Mouse (Mus musculus) right cerebral cortex, adult 18-20 months (tissue): ENCODE measurements around the gene Myoc.
"Not testable (repeated sequence)": the region's sequence is repeated elsewhere in the genome, so short reads cannot be mapped to it uniquely, and the experiment has no call there.

Source experiments
- DNase-seq: peaks from one replicate; pipeline ENCODE4 v3.0.0; 2022; ENCODE audit warnings: mixed read lengths

The Myoc gene

GRCm38 (mm10) chr1:162639051-162639750 lies at the start of gene Myoc:
Myoc (plus strand) TSS chr1:162639155.
- DNase-seq, result no peak

- DNase-seq, result peak; percentile 23
Measured at GRCm38 (mm10) chr1:162589443-162589842, 49.5 kb upstream of the Myoc start.

- no peak for DNase-seq
Measured at GRCm38 (mm10) chr1:162590415-162590997, 48.4 kb upstream of the Myoc start.

GRCm38 (mm10) chr1:162597379-162598102 lies 41.4 kb upstream of the Myoc start:
- DNase-seq, result no peak

DNA sequence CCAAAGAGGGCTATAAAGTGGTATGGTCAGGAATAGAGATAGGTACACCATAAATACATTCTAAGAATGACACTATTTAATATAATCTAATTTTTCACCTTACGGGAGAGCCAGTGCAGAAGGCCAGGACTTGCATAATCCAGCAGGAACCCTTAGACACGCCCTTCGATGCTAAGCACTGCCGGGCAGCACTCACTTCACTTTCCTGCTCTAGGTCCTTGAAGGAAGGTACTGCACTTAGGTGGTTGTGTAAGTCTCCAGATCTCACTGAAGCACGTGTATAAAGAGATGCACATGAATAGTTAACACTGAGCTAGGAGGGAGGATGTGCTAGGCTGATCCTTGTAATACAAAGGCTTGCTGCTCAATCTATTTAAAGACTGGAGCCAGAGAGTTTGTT lies 39.3 kb upstream of the Myoc start:
- DNase-seq, result no peak

GRCm38 (mm10) chr1:162601288-162601687 lies 37.7 kb upstream of the Myoc start:
- no peak for DNase-seq

- DNase-seq, result no peak
Measured at GRCm38 (mm10) chr1:162608127-162608526, 30.8 kb upstream of the Myoc start.

- DNase-seq, result no peak
Measured at GRCm38 (mm10) chr1:162609633-162610250, 29.2 kb upstream of the Myoc start.

DNA sequence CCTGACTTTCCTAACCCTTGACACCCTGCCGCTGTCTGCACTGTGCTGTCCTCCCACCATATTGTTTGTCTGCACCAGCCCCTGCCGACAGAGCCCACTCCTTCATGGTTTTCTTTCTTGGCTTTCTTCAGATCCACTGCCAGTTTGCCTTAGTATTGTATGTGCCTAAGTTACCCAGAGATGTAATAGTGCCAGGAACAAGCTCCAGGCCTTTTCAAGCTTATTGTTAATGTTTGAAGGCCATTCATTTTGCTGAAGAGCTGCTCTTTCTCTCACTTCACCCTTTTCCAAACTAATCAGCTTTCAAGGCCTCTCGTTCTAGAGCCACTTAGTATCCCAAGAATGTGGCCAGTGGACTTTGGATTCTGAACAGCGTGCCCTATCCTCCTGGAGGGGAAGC lies 27.8 kb upstream of the Myoc start:
- DNase-seq, result no peak

DNA sequence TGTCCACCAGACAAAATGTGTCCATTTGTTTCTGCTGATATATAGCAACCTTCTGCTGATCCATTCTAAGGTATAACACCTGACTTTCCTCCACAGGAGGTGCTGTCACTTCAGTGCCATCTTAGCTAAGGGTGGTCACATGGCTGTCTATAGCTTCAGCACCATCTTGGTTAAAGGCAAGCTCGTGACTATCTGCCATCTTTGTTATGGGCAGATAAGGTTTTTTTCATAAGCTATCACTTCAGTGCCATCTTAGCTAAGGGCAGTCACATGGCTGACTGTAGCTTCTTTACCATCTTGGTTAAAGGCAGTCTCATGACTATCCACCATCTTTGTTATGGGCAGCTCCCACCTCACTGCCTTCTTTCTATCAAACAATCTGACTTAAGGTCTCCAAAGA lies 23.4 kb upstream of the Myoc start:
- DNase-seq, result peak; percentile 9

- no peak for DNase-seq
Measured at GRCm38 (mm10) chr1:162620487-162620886, 18.5 kb upstream of the Myoc start.

DNA sequence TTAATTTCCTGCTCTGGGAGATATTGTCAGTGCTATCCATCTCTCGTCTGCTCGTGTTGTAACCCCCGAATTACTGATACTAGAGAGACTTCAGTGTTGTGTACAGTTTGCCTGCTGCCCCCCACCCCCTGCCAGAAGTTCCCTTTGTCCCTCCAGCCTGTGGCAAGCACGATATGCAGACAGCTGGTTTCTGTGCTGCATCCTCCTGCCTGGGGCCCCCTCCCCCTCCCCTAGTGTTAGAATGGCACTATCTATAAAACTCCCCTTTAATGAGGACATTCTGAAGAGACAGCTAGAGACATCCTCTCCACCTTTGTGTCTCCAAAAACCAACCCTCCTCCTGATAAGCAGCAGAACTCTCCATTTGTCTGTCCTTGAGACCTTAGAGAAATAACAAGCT lies 15.1 kb upstream of the Myoc start:
- DNase-seq, result no peak

GRCm38 (mm10) chr1:162625229-162625628 lies 13.7 kb upstream of the Myoc start:
- DNase-seq, result no peak

- DNase-seq, result not testable (repeated sequence)
Measured at GRCm38 (mm10) chr1:162627821-162628220, 11.1 kb upstream of the Myoc start.

DNA sequence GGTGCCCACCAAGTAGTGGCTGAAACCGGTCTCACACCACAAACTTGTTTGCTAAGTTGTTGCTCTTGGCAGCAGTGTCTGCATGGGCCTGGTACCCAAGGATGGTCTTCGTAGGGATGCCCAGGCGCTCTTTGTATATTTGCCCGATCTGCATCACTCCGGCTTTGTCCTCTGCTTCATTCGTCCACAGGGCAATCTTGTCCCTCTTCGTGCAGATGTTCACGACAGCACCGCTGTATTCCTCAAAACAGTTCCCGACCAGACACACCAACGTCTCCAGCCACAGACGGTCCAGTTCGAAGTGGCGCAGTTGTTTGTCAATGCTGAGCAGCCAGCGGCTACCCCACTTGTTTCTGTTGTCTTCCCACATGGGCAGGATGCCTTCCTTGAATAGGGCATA lies 10.6 kb upstream of the Myoc start:
- not testable (repeated sequence) for DNase-seq

DNA sequence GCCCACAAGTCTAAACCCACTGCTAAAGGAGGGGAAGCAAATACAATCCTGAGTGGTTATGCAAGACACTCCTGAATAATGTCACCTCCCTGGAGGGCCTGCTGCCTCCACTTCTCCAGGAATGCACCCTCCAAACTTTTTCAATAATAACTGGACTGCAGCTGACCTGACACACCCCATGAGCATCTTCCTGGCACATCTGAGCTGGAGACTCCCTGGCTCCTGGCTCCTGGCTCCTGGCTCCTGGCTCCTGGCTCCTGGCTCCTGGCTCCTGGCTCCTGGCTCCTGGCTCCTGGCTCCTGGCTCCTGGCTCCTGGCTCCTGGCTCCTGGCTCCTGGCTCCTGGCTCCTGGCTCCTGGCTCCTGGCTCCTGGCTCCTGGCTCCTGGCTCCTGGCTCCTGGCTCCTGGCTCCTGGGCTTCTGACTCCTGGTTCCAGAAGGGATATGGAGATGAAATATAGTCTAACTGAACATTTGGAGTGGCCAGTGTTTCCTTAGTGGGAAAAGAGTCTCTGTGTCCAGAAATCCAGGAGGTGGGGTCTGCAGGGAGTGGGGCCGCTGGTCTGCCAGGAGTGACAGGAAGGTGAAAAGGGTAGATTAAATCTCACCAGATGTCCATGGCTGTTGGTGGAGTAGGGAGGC lies 3.5 kb upstream of the Myoc start:
- DNase-seq, result not testable (repeated sequence)

DNA sequence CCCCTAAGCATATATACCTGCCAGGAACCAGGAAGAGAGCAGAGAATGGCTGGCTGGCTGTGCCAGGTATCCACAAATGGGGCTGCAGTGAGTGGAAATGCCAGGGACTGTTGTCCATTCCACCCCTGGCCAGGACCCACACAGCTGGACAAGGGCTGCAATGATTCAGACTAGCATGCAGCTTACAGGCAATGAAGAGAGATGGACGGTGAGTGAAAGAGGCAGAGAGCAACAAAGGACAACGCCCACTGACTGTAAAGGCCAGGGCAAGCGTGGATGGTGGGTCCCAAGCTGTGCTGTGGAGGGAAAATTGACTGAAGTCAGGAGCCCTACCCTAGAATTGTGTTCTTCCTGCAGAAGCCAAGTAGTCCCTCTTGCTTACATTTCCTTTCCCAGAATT lies 2.4 kb upstream of the Myoc start:
- no peak for DNase-seq

DNA sequence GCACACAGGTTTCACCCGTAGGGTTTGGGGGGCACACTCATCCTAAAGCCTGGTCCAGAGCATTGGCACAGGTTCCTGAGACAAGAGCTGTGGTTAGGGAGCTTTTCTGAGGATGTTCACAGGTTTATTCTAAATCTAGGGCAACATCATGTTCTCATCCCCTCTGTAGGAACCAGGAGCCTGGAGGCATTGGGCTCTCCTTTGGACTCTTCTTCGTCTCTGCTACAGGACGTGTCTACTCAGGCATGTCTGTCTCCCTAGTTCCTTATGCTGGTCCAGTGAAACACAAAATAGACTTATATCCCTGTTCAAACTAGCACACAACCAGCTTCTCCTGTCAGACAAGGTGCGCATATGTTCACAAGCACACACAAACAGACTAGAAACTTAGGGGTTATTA lies 420 bp upstream of the Myoc start:
- DNase-seq, result no peak

DNA sequence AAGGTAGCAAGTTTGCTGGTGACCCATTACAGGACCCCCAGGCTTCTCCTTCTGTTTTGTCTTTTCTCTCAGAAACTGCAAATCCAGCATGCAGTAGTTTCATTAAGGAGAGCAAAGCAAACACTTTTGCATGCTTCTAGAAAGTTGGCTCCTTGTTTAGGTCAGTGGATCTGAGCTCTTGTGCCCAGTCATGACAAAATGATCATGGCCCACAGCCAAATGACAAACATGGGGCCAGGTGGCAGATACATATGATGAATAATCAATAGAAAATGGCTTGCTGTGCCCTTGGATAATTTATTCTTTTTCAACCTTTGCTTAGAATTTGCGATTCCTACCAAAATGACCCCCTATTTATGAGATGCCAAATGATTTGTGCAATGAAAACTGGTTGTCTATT lies 906 bp downstream of the Myoc start:
- DNase-seq, result no peak

GRCm38 (mm10) chr1:162642591-162642990 lies 3.6 kb downstream of the Myoc start:
- DNase-seq, result no peak

GRCm38 (mm10) chr1:162643752-162644151 lies 4.8 kb downstream of the Myoc start:
- DNase-seq, result peak; percentile 50

DNA sequence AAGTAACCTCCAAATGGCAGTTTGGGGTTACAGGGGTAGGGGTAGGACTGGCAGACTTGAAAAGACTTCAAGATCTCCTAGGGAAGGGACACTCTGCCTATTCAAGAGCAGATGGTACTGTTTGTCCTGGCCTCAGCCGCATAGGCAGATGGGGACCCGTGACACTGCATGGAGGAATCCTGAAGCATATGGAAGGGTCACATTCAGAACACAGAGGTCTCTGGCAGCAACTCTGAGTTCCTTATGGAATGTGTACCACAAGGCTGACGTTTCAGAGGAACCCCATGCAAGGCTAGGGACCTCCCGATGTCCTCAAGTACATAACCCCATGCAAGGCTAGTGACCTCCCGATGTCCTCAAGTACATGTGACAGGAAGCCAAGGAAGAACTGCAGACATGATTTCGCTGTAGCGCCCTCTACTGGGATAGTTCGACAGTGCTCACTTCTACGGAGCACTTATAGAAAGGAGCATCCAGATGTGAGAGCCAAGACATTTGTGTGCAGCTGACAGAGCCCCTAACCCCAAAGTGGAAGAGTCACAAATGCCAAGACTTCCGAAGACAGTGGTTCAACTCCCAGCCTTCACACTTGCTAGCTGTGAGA lies 7.2 kb downstream of the Myoc start:
- DNase-seq, result no peak

GRCm38 (mm10) chr1:162648416-162648815 lies 9.5 kb downstream of the Myoc start:
- DNase-seq, result no peak
